Mouse (Mus musculus) limb, embryonic 11.5 days (tissue): ENCODE data around the gene Ppp1r12a. TPM values are rescaled to one million over a fixed set of nuclear protein-coding genes. Genes with fewer than 3 reads are reported as not detected.

ENCODE experiments used
- ATAC-seq: fragments of 200-750 bp; cut with Nextera tagmentation; 2 replicates; pipeline ENCODE4 v1.8.0; 2017; ENCODE audit warnings: low read depth; ENCODE audit not compliant: insufficient number of reproducible peaks, low FRiP score, low TSS enrichment
- DNase-seq: peaks from one replicate; pipeline ENCODE4 v3.0.0-alpha.2; 2015; ENCODE audit warnings: low spot score
- H3K27ac ChIP-seq: fragments of 300-500 bp; sonication (generic); replicated peaks from 2 replicates; pipeline ENCODE4 v1.5.1; 2014; ENCODE audit warnings: low read depth, mild to moderate bottlenecking, low read length
- H3K27me3 ChIP-seq: fragments of 300-500 bp; sonication (generic); 2 replicates; pipeline ENCODE4 v1.6.1; 2014; ENCODE audit warnings: mild to moderate bottlenecking, low read length, mixed read lengths; ENCODE audit not compliant: control insufficient read depth, insufficient read depth
- H3K36me3 ChIP-seq: fragments of 300-500 bp; sonication (generic); 2 replicates; pipeline ENCODE4 v1.6.1; 2014; ENCODE audit warnings: mild to moderate bottlenecking, low read length, moderate library complexity, mixed read lengths; ENCODE audit not compliant: control insufficient read depth, insufficient read depth
- H3K4me1 ChIP-seq: fragments of 300-500 bp; sonication (generic); 2 replicates; pipeline ENCODE4 v1.6.1; 2014; ENCODE audit warnings: low read length, mixed read lengths; ENCODE audit not compliant: control insufficient read depth, insufficient read depth
- H3K4me2 ChIP-seq: fragments of 300-500 bp; sonication (generic); 2 replicates; pipeline ENCODE4 v1.6.1; 2014; ENCODE audit warnings: low read depth, mild to moderate bottlenecking, moderate library complexity; ENCODE audit not compliant: severe bottlenecking
- H3K4me3 ChIP-seq: fragments of 300-500 bp; sonication (generic); 2 replicates; pipeline ENCODE4 v1.5.1; 2014; ENCODE audit warnings: low read depth, low read length
- H3K9ac ChIP-seq: fragments of 300-500 bp; sonication (generic); 2 replicates; pipeline ENCODE4 v1.6.1; 2014; ENCODE audit warnings: mild to moderate bottlenecking, low read length
- H3K9me3 ChIP-seq: fragments of 300-500 bp; sonication (generic); 2 replicates; pipeline ENCODE4 v1.6.1; 2016; ENCODE audit warnings: low read length; ENCODE audit not compliant: control insufficient read depth
- WGBS: fragments of 180-500 bp; shearing (Covaris S2); extraction: QIAGEN DNeasy Blood & Tissue Kit; methylation state at CpG from one replicate; pipeline ENCODE4 v1.1.7; 2014; 5-methylcytosine and 5-hydroxymethylcytosine counted together
- polyA plus RNA-seq: library from polyadenylated mRNA; unstranded; fragments of >200 nt; fragmentation: Nextera tagmentation; extraction: Ambion mirVana; gene quantifications from 2 replicates; pipeline ENCODE4 v1.2.1, GENCODE M21; 2014

The Ppp1r12a gene
- polyA plus RNA-seq, 1 experiment from 2014 or later: 75.1 TPM

GRCm38 (mm10) chr10:108292651-108293050, 130.7 kb downstream of the Ppp1r12a start:
- ATAC-seq: no peak

GRCm38 (mm10) chr10:108293620-108294195, 131.7 kb downstream of the Ppp1r12a start:
- Histone ChIP-seq H3K4me3 (no peak overlapping the region), H3K36me3 (no peaks in the 10 kb centered on the region), H3K4me2 (no peak overlapping the region), H3K4me1 (no peaks in the 10 kb centered on the region), H3K27me3 (no peaks in the 10 kb centered on the region), H3K9me3 (no peaks in the 10 kb centered on the region), H3K27ac (no peak overlapping the region), H3K9ac (no peak overlapping the region)
- WGBS: 91% methylated on average over 16 of the region's 16 CpGs
- ATAC-seq: no peak
- DNase-seq: no peak

More at GRCm38 (mm10) chr10:108292651-108293050, 130.7 kb downstream of the Ppp1r12a start:
- Histone ChIP-seq H3K36me3 (no peaks in the 10 kb centered on the region), H3K9ac (no peak overlapping the region), H3K9me3 (no peaks in the 10 kb centered on the region), H3K4me1 (no peaks in the 10 kb centered on the region), H3K4me2 (no peak overlapping the region), H3K27me3 (no peaks in the 10 kb centered on the region), H3K4me3 (no peak overlapping the region), H3K27ac (no peak overlapping the region)
- DNase-seq: no peak
- WGBS: 88% methylated on average over 4 of the region's 4 CpGs

- Histone ChIP-seq H3K4me2 (no peak overlapping the region), H3K4me1 (no peaks in the 10 kb centered on the region), H3K9ac (no peak overlapping the region), H3K9me3 (no peaks in the 10 kb centered on the region), H3K4me3 (no peak overlapping the region), H3K36me3 (no peaks in the 10 kb centered on the region), H3K27ac (no peak overlapping the region), H3K27me3 (no peaks in the 10 kb centered on the region)
- ATAC-seq: no peak
- no peak for DNase-seq
- 77% methylated on average over 7 of the region's 7 CpGs for WGBS
These were observed 132.8 kb downstream of the Ppp1r12a start for GRCm38 (mm10) chr10:108294766-108295165.

- WGBS: 86% methylated on average over 7 of the region's 7 CpGs
- no peak for ATAC-seq
- no peak overlapping the region for H3K4me2 ChIP-seq
- no peaks in the 10 kb centered on the region for H3K9me3 ChIP-seq
- no peak for DNase-seq
- no peaks in the 10 kb centered on the region for H3K36me3 ChIP-seq
- no peak overlapping the region for H3K9ac ChIP-seq
- no peak overlapping the region for H3K27ac ChIP-seq
- no peak overlapping the region for H3K4me3 ChIP-seq
- H3K4me1 ChIP-seq: no peaks in the 10 kb centered on the region
- no peaks in the 10 kb centered on the region for H3K27me3 ChIP-seq
These were observed 134.5 kb downstream of the Ppp1r12a start for GRCm38 (mm10) chr10:108296446-108296845.

GRCm38 (mm10) chr10:108298261-108298660, 136.3 kb downstream of the Ppp1r12a start:
- H3K27me3 ChIP-seq: no peaks in the 10 kb centered on the region
- no peaks in the 10 kb centered on the region for H3K36me3 ChIP-seq
- no peak for DNase-seq
- no peak for ATAC-seq
- no peaks in the 10 kb centered on the region for H3K4me1 ChIP-seq
- no peak overlapping the region for H3K9ac ChIP-seq
- 94% methylated on average over 13 of the region's 13 CpGs for WGBS
- H3K4me2 ChIP-seq: no peak overlapping the region
- no peaks in the 10 kb centered on the region for H3K9me3 ChIP-seq
- no peak overlapping the region for H3K4me3 ChIP-seq
- no peak overlapping the region for H3K27ac ChIP-seq

- Histone ChIP-seq H3K4me1 (no peaks in the 10 kb centered on the region), H3K9ac (no peak overlapping the region), H3K9me3 (no peaks in the 10 kb centered on the region), H3K27ac (no peak overlapping the region), H3K4me3 (no peak overlapping the region), H3K27me3 (no peaks in the 10 kb centered on the region), H3K4me2 (no peak overlapping the region), H3K36me3 (no peaks in the 10 kb centered on the region)
- no peak for ATAC-seq
- 84% methylated on average over 16 of the region's 17 CpGs for WGBS
- DNase-seq: no peak
These were observed 137.0 kb downstream of the Ppp1r12a start for GRCm38 (mm10) chr10:108298841-108299545.

- Histone ChIP-seq H3K9me3 (no peaks in the 10 kb centered on the region), H3K9ac (no peak overlapping the region), H3K4me2 (no peak overlapping the region), H3K4me1 (no peaks in the 10 kb centered on the region), H3K4me3 (no peak overlapping the region), H3K36me3 (no peaks in the 10 kb centered on the region), H3K27me3 (no peaks in the 10 kb centered on the region), H3K27ac (no peak overlapping the region)
- no peak for DNase-seq
- 59% methylated on average over 11 of the region's 11 CpGs for WGBS
- no peak for ATAC-seq
These were observed 137.8 kb downstream of the Ppp1r12a start for GRCm38 (mm10) chr10:108299828-108300227.

GRCm38 (mm10) chr10:108300843-108301242, 138.8 kb downstream of the Ppp1r12a start:
- ATAC-seq (0 out of 2 replicates have a peak, but pooled peaks have one; percentile 61), DNase-seq (peak; percentile 82)
- no peak overlapping the region for H3K4me2 ChIP-seq
- H3K36me3 ChIP-seq: no peaks in the 10 kb centered on the region
- WGBS: 9% methylated on average over 19 of the region's 19 CpGs
- no peak overlapping the region for H3K9ac ChIP-seq
- no peaks in the 10 kb centered on the region for H3K9me3 ChIP-seq
- H3K4me1 ChIP-seq: no peaks in the 10 kb centered on the region
- no peak overlapping the region for H3K4me3 ChIP-seq
- H3K27me3 ChIP-seq: no peaks in the 10 kb centered on the region
- no peak overlapping the region for H3K27ac ChIP-seq
